Mouse (Mus musculus): ENCODE measurements around the gene Fam234b.

Fam234b gene

GRCm38 (mm10) chr6:135183961-135184360 lies 13.8 kb upstream of the Fam234b start:
- DNase-seq: no peak

DNA sequence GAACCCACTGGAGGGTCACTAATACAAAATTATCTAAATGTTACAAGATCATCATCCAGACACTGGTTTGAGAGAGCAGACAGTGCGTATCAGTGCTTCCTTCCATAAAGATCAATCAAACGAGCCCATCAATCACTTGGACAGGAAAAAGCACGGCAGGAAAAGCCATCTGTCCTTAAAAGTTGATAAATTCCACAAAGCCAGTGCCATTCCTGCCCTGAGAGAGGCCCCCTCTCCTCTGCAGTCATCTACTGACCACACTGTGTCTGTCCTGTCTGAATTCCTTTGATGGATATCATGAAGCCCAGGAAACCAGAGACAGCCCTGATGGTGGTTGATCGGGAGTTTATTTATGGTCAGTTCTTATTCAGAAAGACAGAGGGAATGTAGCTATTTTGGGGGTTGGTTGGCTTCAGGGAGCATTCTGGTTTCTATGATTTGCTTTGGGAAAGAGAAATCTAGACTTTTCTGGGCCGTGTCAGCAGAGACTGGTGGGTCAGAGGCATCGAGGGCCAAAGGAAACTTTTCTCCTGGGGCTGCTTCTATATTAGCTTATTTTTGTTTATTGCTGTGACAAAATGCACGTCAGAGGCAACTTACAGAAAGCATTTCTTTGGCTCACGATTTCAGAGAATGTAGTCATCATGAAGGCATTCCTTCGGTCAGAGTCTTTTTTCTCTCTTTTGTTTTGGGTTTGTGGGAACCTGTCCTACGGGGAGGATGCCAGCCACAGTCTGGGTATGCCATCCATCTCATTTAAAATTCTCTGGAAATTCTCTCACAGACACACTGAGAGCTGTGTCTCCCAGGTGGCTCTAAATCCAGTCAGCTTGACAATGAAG lies 10.5 kb upstream of the Fam234b start:
- DNase-seq: no peak

DNA sequence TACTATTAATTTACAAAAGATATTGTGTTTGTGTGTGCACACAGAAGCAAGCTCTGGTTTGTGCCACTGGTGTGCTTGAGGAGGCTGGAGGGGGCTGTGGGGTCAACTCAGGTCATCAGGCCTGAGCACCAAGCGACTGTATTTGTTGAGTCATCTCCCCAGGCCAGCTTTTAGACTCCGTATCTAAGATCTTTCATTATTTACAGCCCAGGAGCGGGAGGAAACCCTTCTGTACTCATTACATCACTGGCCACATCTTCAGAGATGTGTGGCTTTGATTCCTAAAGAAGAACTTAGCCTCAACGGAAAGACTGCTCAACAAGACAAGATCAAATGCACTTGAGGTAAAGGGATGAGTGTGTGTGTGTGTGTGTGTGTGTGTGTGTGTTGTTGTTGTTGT lies 9.1 kb upstream of the Fam234b start:
- no peak for DNase-seq

DNA sequence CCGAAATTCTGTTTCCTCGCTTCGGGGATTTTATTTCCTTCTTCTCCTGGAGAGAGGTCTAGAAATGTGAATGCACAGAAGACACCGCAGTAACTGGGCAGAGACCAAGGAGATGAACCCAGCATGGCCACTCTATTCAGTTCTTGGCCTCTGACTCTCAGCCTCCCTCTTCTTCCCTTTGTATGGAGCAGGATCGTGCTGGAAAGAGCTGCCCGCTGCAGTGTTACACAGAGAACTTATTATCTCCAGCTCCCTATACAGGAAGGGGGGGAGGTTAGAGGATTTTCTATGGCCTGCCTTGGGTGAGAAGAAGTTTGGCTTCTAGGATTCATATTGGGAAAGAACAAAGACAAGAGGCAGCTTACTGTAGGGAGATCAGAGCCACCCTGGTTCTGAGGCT lies 7.7 kb upstream of the Fam234b start:
- DNase-seq: no peak

GRCm38 (mm10) chr6:135191906-135192305 lies 5.9 kb upstream of the Fam234b start:
- no peak for DNase-seq

- no peak for DNase-seq
These were observed 4.8 kb upstream of the Fam234b start for GRCm38 (mm10) chr6:135192993-135193392.

DNA sequence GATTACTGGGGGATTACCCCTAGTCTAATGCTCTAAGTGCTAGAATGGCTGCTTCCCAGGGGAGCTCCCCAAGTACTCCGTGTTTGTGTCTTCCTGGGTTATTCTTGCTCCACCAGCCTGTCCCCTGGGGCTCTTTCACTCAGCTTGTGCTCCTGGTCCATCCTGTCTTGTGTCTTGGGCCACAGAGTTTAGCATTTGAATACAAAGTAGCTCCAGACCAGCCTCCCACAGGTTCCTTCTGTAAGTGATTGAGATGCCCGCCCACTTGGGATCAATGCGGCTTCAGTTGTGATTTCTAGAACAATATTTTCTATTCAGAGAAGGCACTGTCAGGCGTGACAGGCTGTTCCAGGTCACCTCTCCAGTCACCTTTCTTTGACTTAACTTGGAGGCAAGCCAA lies 4.0 kb upstream of the Fam234b start:
- DNase-seq: no peak

- no peak for DNase-seq
These were observed 2.9 kb upstream of the Fam234b start for GRCm38 (mm10) chr6:135194907-135195306.

DNA sequence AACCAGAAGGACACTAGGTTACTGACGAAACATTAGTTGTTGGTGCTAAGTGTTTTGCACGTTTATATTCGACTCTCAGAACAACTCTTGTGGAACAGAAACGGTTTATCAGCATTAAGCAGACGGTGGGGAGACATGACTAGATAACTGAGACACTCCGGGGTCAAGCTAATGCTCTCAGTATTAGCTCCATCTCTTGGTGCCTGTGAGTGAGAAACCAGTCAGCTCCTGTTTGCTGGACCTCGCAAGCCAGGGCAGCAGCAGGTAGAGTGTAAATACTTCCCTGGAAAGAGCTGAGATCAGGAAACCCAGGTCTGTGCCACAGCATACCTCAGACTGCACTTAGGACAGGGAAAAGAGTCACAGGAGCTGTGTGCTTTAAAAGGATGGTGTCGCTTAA lies 1.1 kb upstream of the Fam234b start:
- no peak for DNase-seq

DNA sequence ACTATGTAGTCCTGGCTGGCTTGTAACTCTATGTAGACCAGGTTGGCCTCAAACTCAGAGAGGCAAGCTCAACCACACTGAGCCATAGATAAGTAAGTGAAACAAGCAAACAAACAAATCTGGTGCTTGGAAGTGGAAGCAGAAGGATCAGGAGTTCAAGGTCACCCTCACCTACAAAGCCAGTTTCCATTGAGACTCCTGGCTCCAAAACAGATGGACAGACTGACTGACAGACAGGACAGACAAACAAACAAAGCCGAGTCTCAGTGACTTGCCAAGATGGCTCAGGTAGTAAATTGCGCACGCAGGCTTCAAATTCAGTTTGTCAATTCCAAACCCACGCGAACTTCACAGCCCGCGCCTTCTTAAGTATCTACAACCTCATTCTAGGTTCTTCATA lies 331 bp upstream of the Fam234b start:
- DNase-seq: no peak

GRCm38 (mm10) chr6:135198726-135199125 lies 949 bp downstream of the Fam234b start:
- DNase-seq: no peak

GRCm38 (mm10) chr6:135200122-135200957 lies 2.6 kb downstream of the Fam234b start:
- no peak for DNase-seq

- DNase-seq: no peak
These were observed 4.9 kb downstream of the Fam234b start for GRCm38 (mm10) chr6:135202668-135203067.

GRCm38 (mm10) chr6:135203737-135204136 lies 6.0 kb downstream of the Fam234b start:
- peak in 1 of 2 experiments; percentile 13 for DNase-seq

- DNase-seq: no peak
These were observed 7.1 kb downstream of the Fam234b start for GRCm38 (mm10) chr6:135204869-135205268.

DNA sequence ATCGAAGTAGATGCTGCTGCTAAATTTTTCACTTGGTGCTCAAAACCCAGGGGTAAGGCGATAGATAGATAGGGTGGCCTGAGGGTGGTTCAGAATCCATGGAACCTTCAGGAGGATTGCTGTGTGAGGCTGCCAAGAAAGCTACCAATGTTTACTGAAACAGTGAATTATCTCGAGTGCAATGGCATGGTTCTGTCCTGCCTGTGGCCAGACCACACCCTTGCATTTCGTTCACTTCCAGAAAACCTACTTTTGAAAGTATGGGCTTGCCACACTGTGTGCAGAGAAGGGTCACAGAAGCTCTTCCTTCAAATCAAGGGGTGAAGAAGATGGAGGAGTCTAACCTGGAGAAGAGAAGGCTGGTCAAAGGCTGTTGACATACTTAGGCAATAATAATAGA lies 8.0 kb downstream of the Fam234b start:
- DNase-seq: no peak

- DNase-seq: no peak
These were observed 9.1 kb downstream of the Fam234b start for GRCm38 (mm10) chr6:135206909-135207308.

DNA sequence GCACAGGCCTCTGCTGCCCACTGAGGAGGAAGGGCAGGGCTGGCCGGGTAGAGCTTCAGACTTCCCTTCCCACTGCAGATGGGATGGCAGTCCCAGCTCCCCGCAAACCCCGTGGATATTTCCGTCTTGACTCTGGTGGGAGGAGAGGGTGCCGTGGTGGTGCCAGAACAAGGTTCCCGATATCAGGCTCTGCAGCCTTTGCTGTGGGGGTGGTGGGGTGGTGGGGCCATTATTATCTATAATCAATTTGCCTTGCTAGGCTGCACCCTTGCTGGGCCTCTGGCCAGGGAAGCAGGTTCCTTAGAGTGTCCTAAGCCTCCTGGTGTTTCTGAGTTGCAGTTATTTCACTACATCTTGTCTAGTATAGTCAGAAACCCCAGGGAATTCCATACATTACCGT lies 13.4 kb downstream of the Fam234b start:
- no peak for DNase-seq

GRCm38 (mm10) chr6:135212666-135213065 lies 14.9 kb downstream of the Fam234b start:
- no peak for DNase-seq

GRCm38 (mm10) chr6:135218330-135218729 lies 20.6 kb downstream of the Fam234b start:
- no peak for DNase-seq

GRCm38 (mm10) chr6:135219916-135220315 lies 22.1 kb downstream of the Fam234b start:
- no peak for DNase-seq

GRCm38 (mm10) chr6:135223786-135224416 lies 26.1 kb downstream of the Fam234b start:
- no peak for DNase-seq

DNA sequence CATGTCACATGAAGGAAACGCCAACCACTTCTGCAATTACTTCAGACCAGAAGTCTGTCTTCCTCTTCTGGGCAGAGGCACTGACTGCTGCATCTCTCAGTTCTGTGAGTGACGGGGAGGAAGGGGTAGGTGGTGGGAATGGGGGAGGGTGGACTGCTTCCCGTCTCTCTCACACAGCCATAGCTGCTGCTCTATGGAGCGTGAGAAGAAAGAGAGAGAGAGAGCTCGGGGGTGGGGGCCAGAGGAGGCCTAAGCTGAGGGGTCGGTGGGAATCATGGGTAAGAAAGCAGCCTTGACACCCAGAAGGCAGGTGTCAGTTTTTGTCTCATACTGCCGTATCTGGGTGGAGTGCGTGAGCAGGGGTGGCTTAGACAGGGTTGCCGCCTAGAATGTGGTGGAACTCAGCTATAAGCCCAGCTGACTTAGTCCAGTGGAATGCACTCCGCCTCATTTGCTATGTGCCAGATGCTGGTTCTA lies 30.7 kb downstream of the Fam234b start:
- no peak for DNase-seq

Measured in cerebellum, postnatal 36 days (tissue).